Mouse (Mus musculus): ENCODE measurements around the gene Cdc25b. TPM values are rescaled to one million over a fixed set of nuclear protein-coding genes. Genes with fewer than 3 reads are reported as not detected.
"Not testable (repeated sequence)": the region's sequence is repeated elsewhere in the genome, so short reads cannot be mapped to it uniquely, and the experiment has no call there.

Cdc25b gene
- total RNA-seq, 4 experiments from 2014 or later: 4.3 to 4.9 (median 4.5) TPM

- DNase-seq (ENCODE audit: low spot score): no peak
These were observed 38.4 kb downstream of the Cdc25b start for GRCm38 (mm10) chr2:131225178-131225577.

GRCm38 (mm10) chr2:131226669-131227068 lies 39.9 kb downstream of the Cdc25b start:
- not testable (repeated sequence) for DNase-seq (ENCODE audit: low spot score)

GRCm38 (mm10) chr2:131227243-131227642 lies 40.5 kb downstream of the Cdc25b start:
- DNase-seq (ENCODE audit: low spot score): no peak

- DNase-seq (ENCODE audit: low spot score): no peak
These were observed 45.8 kb downstream of the Cdc25b start for GRCm38 (mm10) chr2:131232558-131232957.

DNA sequence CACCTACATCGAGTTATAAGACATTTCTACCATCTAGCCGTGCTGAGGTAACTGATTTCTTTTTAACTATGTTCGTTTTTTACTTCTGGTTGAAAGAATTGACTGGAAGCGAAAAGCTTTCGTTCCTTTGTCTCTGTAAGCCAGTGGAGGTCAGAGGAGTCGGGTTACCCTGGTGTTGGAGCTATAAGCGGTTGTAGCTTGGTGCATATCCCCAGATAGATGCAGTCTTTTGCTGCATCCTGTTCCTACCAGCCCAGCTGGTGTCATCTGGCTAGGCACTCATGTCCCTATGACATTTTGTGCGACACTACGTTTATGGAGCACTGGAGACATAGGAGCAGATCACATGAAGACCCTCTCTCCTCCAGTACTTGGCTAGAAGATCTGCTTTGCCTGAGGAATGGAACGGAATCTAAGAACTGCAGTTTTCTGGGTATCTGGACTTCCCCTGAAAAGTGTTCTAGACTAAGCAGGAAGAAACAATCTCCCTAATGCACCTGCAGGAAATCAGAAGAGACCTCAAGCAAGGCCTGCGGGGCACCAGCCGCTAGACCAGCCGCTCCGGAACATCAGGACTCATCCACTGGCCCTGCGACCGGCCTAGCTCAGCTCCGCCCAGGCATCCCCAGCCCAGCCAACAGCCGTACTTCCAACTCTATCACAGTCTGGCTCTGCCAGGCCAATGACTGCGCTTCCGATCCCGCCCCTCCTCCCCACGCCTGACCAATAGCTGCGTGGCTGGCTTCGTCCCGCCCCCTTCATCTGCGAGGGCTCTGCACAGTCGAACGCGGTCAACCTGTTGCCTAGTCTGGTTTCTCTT lies 46.8 kb downstream of the Cdc25b start, which contains the start of gene Mavs:
Gene Mavs, plus strand, starts transcription at position 757 of the 820 bp plus-strand sequence.
- DNase-seq (ENCODE audit: low spot score): peak; percentile 96

- DNase-seq (ENCODE audit: low spot score): no peak
These were observed 47.4 kb downstream of the Cdc25b start for GRCm38 (mm10) chr2:131234127-131234650.

GRCm38 (mm10) chr2:131234970-131235635 lies 48.4 kb downstream of the Cdc25b start:
- no peak for DNase-seq (ENCODE audit: low spot score)

GRCm38 (mm10) chr2:131242180-131242579 lies 55.4 kb downstream of the Cdc25b start:
- DNase-seq (ENCODE audit: low spot score): no peak

GRCm38 (mm10) chr2:131242929-131243328 lies 56.2 kb downstream of the Cdc25b start:
- no peak for DNase-seq (ENCODE audit: low spot score)

Other genes starting within 250 kb of the Cdc25b start
- 10 to 100 TPM in 1 of 4 experiments, 1 to 10 TPM in 3; 7.4 to 13.3 (median 9.0) TPM for gene Gfra4, start 143.9 kb upstream of the Cdc25b start, total RNA-seq (2022)
- gene Adam33, start 123.1 kb upstream of the Cdc25b start, total RNA-seq (2022): 1 to 10 TPM; 1.1 to 1.9 (median 1.7) TPM
- gene Siglec1, start 100.2 kb upstream of the Cdc25b start, total RNA-seq (2022): 1 to 10 TPM in 3 of 4 experiments, under 1 TPM in 1; 0.98 to 2.4 (median 1.5) TPM
- 10 to 100 TPM; 21.5 to 33.7 (median 31.0) TPM for gene Hspa12b, start 59.7 kb upstream of the Cdc25b start, total RNA-seq (2022)
- gene Gm11037, start 53.5 kb upstream of the Cdc25b start, total RNA-seq (2022): not detected
- gene 1700037H04Rik, start 26.9 kb upstream of the Cdc25b start, total RNA-seq (2022): 10 to 100 TPM in 3 of 4 experiments, 1 to 10 TPM in 1; 9.7 to 12.1 (median 10.5) TPM
- 10 to 100 TPM; 89.5 to 93.4 (median 90.3) TPM for gene Cenpb, start 6.9 kb upstream of the Cdc25b start, total RNA-seq (2022)
- 1 to 10 TPM; 4.4 to 6.2 (median 4.9) TPM for gene Spef1, start 333 bp downstream of the Cdc25b start, total RNA-seq (2022)
- 10 to 100 TPM; 31.8 to 42.6 (median 37.9) TPM for gene Ap5s1, start 20.1 kb downstream of the Cdc25b start, total RNA-seq (2022)
- gene Mavs, start 47.1 kb downstream of the Cdc25b start, total RNA-seq (2022): 10 to 100 TPM; 65.6 to 80.8 (median 72.3) TPM
- 10 to 100 TPM; 18.0 to 28.0 (median 23.2) TPM for gene Pank2, start 75.5 kb downstream of the Cdc25b start, total RNA-seq (2022)
- 1 to 10 TPM; 2.9 to 4.1 (median 3.3) TPM for gene Rnf24, start 165.9 kb downstream of the Cdc25b start, total RNA-seq (2022)

Measured in heart, adult 8-10 months (tissue).